Mouse (Mus musculus): Measurements from ENCODE around the gene Zfp770.

The Zfp770 gene

DNA sequence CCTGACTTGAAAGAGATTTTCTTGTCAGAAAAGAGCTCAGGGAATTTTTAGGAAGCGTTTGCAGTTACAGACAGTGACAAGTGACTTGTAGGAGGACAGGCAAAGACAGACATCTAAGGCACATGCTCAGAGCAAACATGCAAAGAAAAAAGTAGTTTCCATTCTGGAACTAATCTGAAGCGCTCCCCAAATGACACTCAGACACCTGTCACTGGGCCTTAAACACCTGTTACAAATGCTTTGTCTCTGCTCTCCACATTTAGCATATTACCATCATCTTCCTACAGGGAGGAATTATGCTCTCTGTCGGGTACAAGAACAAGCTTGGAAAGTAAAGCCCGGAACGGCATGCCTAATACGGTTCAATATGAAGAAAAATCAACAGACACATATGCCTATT, 57.4 kb downstream of the Zfp770 start:
- no peak for DNase-seq (ENCODE audit: low spot score in 2 of 2)

All from urinary bladder, adult 18-20 months (tissue).